Mouse (Mus musculus) lung, postnatal 10 days (tissue): ENCODE results near the gene 1700024G13Rik.
"Not testable (repeated sequence)": the region's sequence is repeated elsewhere in the genome, so short reads cannot be mapped to it uniquely, and the experiment has no call there.

Source experiments
- DNase-seq: peaks from one replicate; pipeline ENCODE4 v3.0.0; 2021

The 1700024G13Rik gene

DNA sequence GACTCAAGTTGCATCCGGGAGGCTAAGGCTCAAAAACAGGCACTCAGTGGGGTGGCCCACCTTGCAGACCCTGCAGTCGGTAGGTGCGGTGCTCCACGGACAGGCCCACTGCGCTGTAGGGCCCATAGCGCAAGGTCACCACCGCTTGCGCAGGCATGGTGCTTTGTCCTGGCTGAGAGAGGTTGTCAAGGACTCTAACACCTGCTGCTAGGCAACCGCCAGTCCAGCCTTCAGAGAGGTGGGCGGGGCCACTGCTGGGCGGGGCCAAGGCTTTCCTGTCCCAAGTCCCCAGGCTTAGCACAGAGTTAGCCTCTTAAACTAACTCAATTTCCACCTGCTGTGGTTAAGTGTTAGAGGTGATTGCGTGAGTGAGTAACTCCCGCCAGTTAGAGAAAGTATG, at the start of gene 1700024G13Rik:
Gene 1700024G13Rik (minus strand): TSS at position 196 of the 400 bp plus-strand sequence.
- peak; percentile 71 for DNase-seq

DNA sequence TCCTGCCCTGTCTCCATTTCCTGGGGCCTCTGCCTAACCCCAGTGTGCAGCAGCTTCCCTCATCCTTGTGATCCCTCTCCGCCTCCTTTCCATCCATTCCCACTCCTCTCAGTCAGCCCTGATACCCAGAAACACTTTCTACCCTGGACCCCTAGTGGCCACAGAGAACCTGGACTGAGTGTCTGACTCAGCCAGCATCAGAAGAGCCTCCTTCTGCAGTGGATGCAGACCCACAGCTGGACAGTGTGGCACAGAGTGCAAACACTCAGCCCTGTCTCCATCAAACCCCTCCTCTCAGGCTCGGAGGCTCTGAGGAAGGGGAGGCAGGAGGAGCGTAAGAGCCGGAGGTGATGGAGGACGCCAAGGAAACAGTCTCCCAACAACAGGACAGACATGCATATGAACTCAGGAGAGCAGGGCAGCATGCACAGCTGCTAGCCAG, 49.2 kb upstream of the 1700024G13Rik start:
- no peak for DNase-seq

DNA sequence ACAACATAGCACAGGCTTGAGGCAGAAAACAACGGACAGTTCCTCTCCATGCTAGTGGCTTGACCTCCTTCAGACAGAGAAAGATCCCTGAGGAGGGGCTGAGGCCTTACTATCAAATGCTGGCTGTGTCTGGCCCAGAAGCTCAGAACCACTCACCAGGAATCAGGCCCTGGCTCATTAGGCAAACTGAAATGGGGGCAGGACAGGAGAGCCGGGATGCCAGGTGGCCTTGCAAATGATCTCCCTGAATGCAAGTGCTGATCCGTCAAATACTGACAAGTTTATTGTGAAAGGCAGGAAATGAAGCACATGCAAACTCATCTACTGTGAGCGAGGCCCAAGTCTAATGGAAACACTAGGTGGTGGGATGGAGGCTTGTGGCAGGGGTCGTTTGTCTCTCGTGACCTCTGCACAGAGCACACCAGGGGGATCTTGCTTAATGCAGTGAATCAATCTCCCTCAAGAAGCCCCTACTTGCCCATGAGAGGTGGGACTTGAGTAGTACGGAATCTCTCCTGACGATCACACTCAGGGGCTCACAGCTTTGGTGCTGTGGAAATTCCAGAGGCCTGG, 40.9 kb upstream of the 1700024G13Rik start:
- DNase-seq = no peak

DNA sequence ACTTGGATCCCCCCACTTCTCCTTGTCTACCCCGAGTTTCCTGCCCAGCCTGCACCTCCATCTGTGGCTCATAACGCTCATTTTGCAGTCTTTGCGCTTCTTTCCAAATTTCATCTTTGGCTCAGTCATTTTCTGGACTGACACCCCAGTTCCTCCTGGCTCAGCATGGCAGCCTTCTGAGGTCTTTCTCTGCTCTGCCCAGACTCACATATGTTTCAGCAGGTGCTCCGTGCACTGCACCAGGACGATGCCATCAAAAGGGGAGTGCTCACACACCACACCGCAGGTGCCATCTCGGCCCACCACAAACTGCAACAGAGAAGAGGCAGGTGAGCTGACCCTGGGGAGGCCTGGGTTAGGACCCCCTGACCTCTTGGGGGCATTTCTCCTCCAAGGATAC, 35.8 kb upstream of the 1700024G13Rik start:
- no peak for DNase-seq

DNA sequence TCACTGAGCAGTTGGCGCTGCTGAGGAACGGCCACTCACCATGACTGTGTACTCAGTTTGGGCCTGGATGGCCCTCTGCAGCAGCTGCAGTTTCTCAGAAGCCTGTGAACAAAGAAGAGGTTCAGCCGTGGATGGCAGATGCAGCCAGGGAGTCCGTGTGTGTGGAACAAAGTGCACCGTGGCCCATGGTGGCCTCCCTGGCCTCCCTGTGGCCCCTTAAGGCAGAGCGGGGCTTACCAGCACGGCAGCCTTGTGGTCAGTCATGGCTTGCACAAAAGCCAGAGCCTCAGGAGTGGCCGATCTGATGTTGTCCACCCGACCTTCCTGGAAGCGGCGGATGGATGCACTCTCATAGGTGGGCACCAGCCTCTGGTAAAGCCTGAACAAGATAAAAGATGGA, 30.6 kb upstream of the 1700024G13Rik start:
- DNase-seq = no peak

DNA sequence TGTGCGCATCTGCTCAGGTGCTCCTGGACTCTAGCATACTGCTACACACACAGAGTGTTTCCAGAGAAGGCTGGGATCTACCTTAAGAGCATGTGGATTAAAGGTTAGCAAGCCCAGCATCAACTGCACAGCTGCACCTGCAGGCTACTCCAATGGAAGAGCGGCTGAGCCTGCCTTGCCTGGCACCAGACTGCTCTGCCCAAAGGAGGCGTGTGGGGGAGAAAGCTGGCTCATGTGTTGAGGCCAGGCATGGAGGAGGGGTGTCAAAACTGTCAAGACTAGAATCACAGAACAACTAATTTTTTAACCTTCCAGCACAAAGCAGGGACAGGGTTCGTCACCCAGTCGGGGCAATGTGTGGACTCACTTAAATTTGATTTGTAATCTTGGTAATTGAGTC, 23.9 kb upstream of the 1700024G13Rik start:
- DNase-seq = no peak

DNA sequence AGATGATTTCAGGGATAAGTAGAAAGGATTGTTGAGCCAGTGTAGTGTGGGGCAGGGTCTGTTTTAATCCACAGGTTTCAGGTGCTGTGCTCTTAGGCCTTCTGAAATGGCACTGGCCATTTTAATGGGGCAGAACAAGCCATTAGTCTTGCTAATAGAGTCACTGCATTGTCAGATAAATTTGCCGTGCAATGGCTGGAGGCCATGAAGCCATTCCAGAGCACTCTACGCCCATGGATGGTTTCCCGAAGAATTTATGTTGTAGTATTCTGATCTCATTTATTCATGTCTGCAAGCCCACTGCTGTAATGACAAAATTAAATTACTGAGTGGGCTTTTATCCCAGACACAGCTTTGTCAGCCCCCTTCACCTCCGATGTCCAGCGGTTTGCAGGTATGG, 21.9 kb upstream of the 1700024G13Rik start:
- DNase-seq = no peak

DNA sequence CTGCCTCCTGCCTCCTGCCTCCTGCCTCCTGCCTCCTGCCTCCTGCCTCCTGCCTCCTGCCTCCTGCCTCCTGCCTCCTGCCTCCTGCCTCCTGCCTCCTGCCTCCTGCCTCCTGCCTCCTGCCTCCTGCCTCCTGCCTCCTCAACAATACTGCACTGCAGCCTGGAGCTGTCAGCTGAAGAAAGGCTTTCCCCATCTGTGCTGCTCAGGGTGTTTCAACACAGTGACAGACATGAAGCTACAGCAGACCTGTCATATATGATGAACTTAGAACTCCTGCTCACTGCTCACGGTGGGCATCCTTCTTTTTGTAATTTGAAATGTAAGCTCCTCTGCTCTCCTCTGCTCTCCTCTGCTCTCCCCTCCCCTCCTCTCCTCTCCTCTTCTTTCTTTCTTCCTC, 17.2 kb upstream of the 1700024G13Rik start:
- DNase-seq = not testable (repeated sequence)

DNA sequence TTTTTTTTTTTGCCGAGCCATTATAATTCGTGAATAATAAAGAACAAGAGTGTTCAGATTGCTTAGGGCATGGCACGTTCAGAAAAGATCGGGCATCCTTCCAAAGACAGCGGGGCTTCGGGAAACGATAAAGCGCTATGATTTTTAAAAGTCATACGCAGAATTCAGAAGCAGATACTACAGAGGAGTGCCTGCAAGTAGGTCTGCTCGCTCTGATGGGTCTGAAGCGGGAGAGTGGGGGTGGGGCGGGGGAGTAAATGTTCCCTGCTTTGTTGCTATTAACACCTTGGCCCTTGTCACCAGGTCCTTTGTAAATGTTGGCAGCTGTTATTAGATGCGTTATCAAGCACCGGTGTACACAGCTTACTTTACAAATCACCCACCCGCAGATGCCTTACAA, 6.6 kb downstream of the 1700024G13Rik start:
- DNase-seq = no peak

DNA sequence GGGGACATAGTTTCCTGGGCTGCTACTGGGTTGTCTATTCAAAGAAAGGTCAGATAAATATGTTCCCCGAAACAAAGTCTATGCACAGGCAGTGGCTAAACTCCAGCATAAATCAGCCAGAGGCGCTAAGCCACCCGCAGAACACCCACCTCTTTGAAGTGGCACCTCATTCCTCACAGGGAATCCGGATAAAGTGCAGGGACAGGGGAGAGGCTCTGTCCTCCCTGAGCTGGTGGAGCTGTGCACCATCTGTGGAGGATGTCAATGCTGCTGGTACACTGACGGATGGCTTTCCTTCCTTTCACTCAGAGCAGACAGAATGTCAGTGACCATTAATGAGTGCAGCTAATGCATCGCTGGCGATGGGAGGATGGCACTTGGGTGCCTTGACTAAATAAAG, 7.1 kb downstream of the 1700024G13Rik start:
- no peak for DNase-seq

DNA sequence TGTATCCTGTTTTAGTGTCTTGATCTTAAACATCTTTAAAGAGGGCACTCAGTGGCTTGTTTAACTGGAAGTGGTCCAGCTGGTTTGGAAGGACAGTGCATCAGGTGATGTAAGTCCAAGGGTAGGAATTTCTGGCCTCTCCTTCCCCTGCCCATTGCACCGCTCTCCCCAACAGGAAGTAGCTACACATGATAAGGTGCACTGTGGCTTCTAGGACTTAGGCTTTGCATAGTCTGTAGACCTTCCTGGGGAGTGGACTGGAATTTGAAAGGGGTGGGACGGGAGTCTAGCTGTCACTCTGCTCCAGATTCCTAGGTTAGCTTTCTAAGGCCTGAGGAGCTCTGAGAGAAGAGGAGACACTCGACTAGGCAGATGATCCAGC, 8.1 kb downstream of the 1700024G13Rik start:
- DNase-seq = peak; percentile 16

DNA sequence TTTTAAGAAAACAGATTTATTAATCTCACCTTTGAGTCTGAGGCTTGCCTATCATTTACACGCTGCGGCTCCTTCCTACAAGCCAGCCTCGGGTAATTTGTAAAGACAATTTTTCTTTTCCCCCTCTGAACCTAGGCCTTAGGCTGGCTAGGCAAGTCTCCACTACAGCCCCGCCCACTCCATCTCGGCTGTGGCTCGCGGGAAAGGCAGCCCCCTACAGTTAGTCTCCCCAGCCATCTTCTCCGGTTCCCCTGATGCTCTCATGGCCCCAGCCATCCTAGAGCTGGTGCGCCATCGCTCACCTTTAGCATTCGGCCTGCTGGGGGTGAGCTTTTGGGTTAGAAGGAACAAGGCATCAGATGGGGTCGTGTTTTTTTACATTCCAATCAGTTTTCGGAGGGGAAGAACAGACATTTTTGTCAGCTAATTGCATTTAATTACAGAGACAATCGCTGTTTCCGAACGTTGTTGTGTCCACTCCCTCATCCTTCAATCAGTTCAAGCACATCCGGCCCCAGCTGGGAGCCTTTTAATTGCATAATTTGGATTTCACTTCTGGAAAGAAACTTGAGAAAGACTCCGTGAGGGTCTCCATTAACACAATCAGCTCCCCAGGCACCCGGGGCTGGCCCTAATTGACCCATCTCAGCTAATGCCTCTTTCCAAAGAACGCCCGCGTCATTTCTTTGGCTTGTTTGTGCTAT, 8.6 kb downstream of the 1700024G13Rik start:
- no peak for DNase-seq

DNA sequence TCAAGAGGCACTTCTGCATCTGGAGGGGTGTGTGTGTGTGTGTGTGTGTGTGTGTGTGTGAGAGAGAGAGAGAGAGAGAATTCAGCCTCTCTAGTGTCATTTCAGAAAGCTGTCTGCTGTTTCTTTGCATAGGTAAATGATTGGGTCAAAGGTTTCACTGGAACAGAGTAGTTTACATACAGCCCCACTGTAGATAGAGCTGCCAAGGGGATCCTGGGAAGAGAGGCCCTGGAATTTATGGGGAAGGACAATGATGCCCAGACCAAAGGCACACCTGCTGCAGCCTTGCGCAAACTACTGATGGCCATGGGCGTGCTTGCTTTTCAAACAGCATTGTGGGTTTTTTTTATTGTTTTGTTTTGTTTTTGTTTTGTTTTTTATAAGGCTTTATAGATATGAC, 15.7 kb downstream of the 1700024G13Rik start:
- DNase-seq = no peak

DNA sequence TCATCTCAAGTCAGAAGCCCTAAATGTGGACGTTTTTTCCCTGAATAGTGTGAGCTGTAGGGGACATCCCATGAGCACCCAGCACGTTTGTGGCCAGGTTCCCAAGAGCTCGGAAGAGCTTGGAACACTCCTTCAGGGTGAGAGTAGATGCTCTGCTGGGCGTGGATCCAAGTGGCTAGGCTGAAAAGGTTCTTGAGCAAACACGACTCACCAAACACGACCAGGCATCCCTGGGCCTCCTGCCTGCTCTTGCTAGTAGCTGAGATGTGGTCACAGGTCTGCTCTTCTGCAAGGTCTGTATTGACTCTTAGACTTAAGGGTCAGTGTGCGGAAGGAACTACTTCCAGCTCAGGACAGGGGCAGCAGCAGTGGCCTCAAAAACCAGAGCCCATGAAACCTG, 18.4 kb downstream of the 1700024G13Rik start:
- no peak for DNase-seq

DNA sequence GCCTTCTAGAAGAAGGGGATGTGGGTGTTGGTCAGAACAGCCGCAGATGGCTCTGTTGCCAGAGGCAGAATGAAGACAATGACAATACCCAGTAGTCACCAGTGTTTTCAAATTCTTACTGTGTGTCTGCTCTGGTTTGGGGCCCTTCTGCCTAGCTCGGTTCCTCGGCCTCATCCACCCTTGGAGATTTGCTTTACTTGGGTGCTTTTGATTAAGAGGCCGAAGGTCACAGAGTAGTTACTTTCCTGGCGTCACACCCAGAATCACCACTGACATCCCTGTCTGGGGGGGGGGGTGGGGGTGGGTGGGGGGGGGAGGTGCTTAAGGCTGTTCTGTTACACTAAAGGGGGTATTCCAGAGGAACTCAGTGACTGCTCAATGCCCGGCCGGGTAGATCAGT, 23.8 kb downstream of the 1700024G13Rik start:
- no peak for DNase-seq

DNA sequence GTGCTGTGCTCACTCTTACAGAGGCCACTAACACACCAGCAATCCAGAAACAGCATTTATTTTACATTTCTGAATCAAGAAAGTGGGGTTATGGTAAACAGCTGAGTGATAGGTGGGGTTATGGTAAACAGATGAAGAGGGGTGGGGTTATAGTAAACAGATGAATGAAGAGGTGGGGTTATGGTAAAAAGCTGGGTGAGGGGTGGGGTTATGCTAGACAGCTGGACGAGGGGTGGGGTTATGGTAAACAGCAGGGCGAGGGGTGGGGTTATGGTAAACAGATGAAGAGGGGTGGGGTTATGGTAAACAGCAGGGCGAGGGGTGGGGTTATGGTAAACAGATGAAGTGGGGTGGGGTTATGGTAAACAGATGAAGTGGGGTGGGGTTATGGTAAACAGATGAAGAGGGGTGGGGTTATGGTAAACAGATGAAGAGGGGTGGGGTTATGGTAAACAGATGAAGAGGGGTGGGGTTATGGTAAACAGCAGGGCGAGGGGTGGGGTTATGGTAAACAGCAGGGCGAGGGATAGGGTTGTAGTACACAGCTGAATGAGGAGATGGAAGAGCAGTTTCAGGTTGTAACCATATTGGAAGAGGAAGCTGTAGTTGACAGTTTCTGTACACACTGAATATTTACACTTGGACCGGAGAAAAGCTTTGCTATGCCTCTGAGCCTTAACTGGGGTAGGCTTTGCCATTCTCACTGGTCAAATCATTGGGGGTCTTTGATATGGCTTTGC, 36.8 kb downstream of the 1700024G13Rik start:
- DNase-seq = not testable (repeated sequence)

DNA sequence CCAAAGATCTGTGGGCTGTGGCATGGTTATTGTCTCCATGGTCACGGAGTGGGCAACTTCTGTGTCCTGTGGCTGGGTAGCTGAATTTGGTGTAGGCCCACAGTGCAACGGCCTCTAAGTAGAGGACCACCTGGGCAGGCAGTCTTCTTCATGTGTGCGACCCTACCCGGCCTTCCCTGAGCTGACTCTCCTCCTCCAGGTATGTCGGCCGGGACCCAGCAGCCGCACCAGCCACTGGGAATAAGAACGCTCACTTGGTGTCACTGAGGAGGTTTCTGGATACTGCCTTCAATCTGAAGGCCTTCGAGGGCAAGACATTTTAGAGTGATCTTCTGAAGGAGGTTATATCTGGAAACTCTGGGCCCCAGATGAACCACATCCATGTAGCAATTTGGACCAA, 40.9 kb downstream of the 1700024G13Rik start:
- no peak for DNase-seq

DNA sequence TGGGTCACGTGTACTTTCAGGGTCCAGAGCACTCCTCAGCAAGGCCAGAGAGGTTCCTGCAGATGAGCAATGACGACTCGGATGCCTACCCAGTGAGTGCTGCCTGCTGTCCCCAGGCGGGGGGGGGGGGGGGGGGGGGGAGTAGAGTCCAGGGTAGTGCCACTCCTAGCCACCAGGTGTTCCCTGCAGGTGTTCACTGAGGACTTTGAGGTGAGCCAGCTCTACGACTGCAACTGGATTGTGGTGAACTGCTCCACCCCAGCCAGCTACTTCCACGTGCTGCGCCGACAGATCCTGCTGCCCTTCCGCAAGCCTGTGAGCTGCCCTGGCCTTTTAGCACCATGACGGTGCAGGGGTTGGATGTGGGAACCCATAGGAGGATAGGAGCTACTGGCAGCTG, 43.5 kb downstream of the 1700024G13Rik start:
- no peak for DNase-seq

DNA sequence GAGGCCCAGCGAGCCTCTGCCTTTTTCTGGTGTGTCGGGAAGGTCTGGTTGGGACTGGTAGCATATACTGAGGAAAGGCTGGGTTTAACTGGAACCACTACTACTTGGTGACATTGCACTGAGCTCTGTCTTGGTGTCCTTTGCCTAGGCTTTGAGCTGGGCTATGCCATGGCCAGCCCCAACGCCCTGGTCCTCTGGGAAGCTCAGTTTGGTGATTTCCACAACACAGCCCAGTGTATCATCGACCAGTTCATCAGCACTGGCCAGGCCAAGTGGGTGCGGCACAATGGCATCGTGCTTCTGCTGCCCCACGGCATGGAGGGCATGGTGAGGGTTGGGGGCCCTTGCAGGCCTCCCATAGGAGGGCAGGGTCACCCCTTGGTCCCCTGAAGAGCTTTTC, 44.0 kb downstream of the 1700024G13Rik start:
- DNase-seq = no peak

DNA sequence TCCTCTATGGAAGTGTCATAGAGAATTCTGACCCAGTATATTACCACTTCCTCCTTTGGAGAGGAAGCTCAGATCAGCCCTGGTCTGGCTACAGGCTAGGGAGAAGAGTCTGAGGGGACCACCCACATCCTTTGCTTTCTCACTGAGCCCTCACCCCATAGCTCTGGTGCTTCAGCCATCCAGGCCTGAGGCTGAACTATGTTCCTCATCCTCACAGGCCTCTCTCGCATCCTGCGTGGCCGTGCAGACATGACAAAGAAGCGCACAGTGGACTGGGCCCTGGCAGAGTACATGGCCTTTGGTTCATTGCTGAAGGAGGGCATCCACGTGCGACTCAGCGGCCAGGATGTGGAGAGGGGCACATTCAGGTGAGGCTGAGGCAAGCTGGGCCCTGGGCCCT, 46.4 kb downstream of the 1700024G13Rik start:
- no peak for DNase-seq

DNA sequence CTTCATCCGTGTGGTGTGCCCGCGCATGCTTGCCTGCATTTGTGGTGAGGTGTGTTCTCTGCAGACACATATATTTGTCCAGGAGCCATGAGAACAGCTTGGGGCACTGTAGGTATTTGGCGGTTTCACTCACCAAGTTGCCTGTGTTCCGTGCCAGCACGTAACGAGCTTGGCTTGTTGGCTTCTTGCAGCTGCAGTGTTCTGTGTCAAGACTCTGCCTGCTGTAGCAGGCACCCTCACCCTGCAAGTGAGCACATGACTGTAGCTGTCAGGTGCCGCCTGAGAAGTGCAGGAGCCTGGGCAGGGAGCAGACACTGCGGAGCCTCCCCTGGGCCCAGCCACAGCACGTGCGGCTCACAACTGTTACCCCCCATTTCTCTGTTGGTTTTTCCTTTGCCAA, 51.6 kb downstream of the 1700024G13Rik start:
- no peak for DNase-seq

DNA sequence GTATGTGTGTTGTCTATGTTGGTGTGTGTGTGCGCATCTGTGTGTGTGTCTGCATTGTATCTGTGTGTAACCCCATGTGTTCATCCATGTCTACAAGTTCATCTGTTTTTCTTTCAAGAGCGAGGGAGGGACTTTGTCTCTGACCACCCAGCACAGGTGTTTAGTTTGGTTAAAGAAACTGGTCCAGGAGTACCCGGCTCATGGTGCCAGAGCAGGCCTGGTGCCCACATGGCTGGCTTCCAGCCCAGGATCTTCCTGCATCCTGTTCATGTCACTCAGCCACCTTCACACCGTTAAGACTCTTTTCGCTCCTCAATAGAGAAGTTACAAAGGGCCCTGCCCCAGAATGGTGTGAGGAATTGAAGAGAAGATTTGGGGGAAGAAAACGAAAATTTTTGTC, 52.2 kb downstream of the 1700024G13Rik start:
- no peak for DNase-seq

DNA sequence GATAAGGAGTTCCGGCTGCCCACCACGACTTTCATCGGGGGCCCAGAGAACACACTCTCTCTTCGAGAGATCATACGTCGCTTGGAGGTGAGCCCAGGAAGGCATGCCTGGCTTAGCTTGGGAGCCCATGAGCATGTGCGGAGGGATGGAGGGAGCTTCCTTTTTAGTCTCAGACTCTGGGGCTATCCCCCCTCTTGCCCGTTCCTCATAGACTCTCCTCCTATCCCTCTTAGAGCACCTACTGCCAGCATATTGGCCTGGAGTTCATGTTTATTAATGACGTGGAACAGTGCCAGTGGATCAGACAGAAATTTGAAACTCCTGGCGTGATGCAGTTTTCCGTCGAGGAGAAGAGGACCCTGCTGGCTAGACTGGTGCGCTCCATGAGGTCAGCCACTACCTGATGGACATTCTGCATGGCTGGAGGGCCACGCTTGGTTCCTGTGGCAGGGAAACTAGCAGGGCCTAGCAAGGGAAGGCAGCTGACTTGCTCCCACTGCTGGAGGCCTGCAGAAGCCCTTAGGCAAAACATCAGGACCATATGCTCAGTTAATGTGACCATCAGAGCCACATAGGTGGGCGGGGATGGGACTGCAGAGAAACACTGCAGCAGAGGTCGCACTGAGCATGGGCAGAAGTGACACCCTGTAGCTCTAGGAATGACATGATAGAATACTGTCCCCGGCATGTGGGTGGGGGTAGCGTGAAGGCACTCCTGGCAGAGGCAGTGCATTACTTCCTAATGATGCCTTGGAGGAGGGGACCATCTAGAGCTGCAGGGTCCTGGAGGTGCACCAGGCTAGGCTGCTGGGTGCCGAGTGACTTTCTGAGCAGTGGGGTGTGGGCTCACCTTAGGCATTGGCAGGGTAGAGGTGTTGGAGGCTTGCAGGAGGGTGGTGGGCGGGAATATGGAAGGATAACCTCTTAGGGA, 55.4 kb downstream of the 1700024G13Rik start:
- no peak for DNase-seq
